9 mouse cellular contexts compared by ENCODE assay signal in genomic region chr3:88500655-88501365, GRCm38 (mm10). TPM values are rescaled to one million over a fixed set of nuclear protein-coding genes. Genes with fewer than 3 reads are reported as not detected.
DNase-seq lines count a peak whose midpoint lies in the region; ATAC-seq and TF ChIP-seq lines count a peak whose summit lies in the region.
"Had no signal": no experiment of that assay in that cellular context is flagged by ENCODE, and none has a peak within 500 bp of the region (broad histone marks: within the 10 kb centered on the region; RNA-seq: fewer than 3 reads in every experiment).

No protein-coding gene starts in this region.

- H3K4me2 ChIP-seq in lung, embryonic 14.5 days = peak overlapping the region; percentile 100
- H3K4me2 ChIP-seq in embryonic facial prominence, embryonic 14.5 days (ENCODE audit: low read depth, low read length) = peak overlapping the region; percentile 84
- H3K4me2 ChIP-seq in kidney, embryonic 14.5 days (replicated peaks; ENCODE audit: low read depth, low read length) = peak overlapping the region; percentile 100; the same call in 1 of the 2 replicates
- H3K4me2 ChIP-seq in neural tube, embryonic 15.5 days = peak overlapping the region; percentile 95

- H3K27ac ChIP-seq in lung, embryonic 14.5 days (ENCODE audit: low read depth) = no peak overlapping the region
- peak overlapping the region; percentile 99; the same call in 1 of the 2 replicates for H3K27ac ChIP-seq in embryonic facial prominence, embryonic 14.5 days (replicated peaks; ENCODE audit: low read depth, low read length)
- H3K27ac ChIP-seq in kidney, embryonic 14.5 days (ENCODE audit: low read depth, low read length) = no peak overlapping the region
- H3K27ac ChIP-seq in neural tube, embryonic 15.5 days (replicated peaks) = no peak overlapping the region

- WGBS in lung, embryonic 14.5 days = 45% methylated on average over 4 of the region's 4 CpGs
- 54% methylated on average over 4 of the region's 4 CpGs for WGBS in embryonic facial prominence, embryonic 14.5 days
- WGBS in kidney, embryonic 14.5 days = 48% methylated on average over 4 of the region's 4 CpGs
- 42% methylated on average over 4 of the region's 4 CpGs for WGBS in neural tube, embryonic 15.5 days

- no peak for ATAC-seq in lung, embryonic 14.5 days (ENCODE audit: insufficient read depth)
- no peak for ATAC-seq in embryonic facial prominence, embryonic 14.5 days (ENCODE audit: low read depth)
- ATAC-seq in kidney, embryonic 14.5 days (ENCODE audit: low FRiP score, low TSS enrichment) = no peak
- no peak for ATAC-seq in neural tube, embryonic 15.5 days (ENCODE audit: low FRiP score)

- TF ChIP-seq CTCF in lung, embryonic 14.5 days (IDR thresholded peaks at IDR 0.05; ENCODE audit: low read depth) = no peak

- H3K9me3 ChIP-seq in lung, embryonic 14.5 days (ENCODE audit: low read depth, low read length) = no peaks in the 10 kb centered on the region
- H3K9me3 ChIP-seq in embryonic facial prominence, embryonic 14.5 days (ENCODE audit: control insufficient read depth, low read length) = no peaks in the 10 kb centered on the region
- no peaks in the 10 kb centered on the region for H3K9me3 ChIP-seq in kidney, embryonic 14.5 days (ENCODE audit: control insufficient read depth, low read length)
- H3K9me3 ChIP-seq in neural tube, embryonic 15.5 days (replicated peaks) = no peaks in the 10 kb centered on the region

- peak overlapping the region; percentile 76 for H3K4me3 ChIP-seq in lung, embryonic 14.5 days (ENCODE audit: low read depth, low read length)
- peak overlapping the region; percentile 97 for H3K4me3 ChIP-seq in embryonic facial prominence, embryonic 14.5 days (ENCODE audit: low read depth, low read length)
- H3K4me3 ChIP-seq in kidney, embryonic 14.5 days (ENCODE audit: low read length) = no peak overlapping the region; the same call in 1 of the 2 replicates
- H3K4me3 ChIP-seq in neural tube, embryonic 15.5 days (replicated peaks) = peak overlapping the region; percentile 90

- H3K36me3 ChIP-seq in lung, embryonic 14.5 days (ENCODE audit: insufficient read depth) = 0 out of 2 replicates have a peak, but pooled peaks cover 10% of the 10 kb centered on the region
- H3K36me3 ChIP-seq in embryonic facial prominence, embryonic 14.5 days (ENCODE audit: control insufficient read depth, insufficient read depth, low read length) = peaks cover 29% of the 10 kb centered on the region
- no peaks in the 10 kb centered on the region for H3K36me3 ChIP-seq in kidney, embryonic 14.5 days (ENCODE audit: control insufficient read depth, insufficient read depth, low read length)
- no peaks in the 10 kb centered on the region for H3K36me3 ChIP-seq in neural tube, embryonic 15.5 days

- DNase-seq in lung, embryonic 14.5 days = no peak
- DNase-seq in lung, adult 18-20 months = no peak
- DNase-seq in embryonic facial prominence, embryonic 14.5 days (ENCODE audit: low spot score) = no peak
- DNase-seq in adrenal gland, postnatal 4 days (ENCODE audit: low spot score in 2 of 2) = no peak
- DNase-seq in layer of hippocampus, adult 8-10 months (ENCODE audit: low spot score in 2 of 2) = no peak
- DNase-seq: right cerebral cortex, postnatal 14 days had no signal

- peaks cover 9% of the 10 kb centered on the region; the same call in 1 of the 2 replicates for H3K4me1 ChIP-seq in lung, embryonic 14.5 days (ENCODE audit: insufficient read depth)
- H3K4me1 ChIP-seq in embryonic facial prominence, embryonic 14.5 days (ENCODE audit: control insufficient read depth, insufficient read depth, low read length) = peaks cover 45% of the 10 kb centered on the region
- H3K4me1 ChIP-seq in kidney, embryonic 14.5 days (ENCODE audit: control insufficient read depth, insufficient read depth, low read length) = peaks cover 18% of the 10 kb centered on the region; the same call in 1 of the 2 replicates
- H3K4me1 ChIP-seq in neural tube, embryonic 15.5 days = peaks cover 39% of the 10 kb centered on the region

- H3K9ac ChIP-seq in lung, embryonic 14.5 days = no peak overlapping the region
- H3K9ac ChIP-seq in embryonic facial prominence, embryonic 14.5 days (ENCODE audit: low read depth, low read length) = peak overlapping the region; percentile 97
- H3K9ac ChIP-seq in kidney, embryonic 14.5 days (ENCODE audit: low read depth, low read length) = no peak overlapping the region
- no peak overlapping the region for H3K9ac ChIP-seq in neural tube, embryonic 15.5 days (replicated peaks)

- no peaks in the 10 kb centered on the region for H3K27me3 ChIP-seq in lung, embryonic 14.5 days (ENCODE audit: insufficient read depth, low read length)
- no peaks in the 10 kb centered on the region for H3K27me3 ChIP-seq in embryonic facial prominence, embryonic 14.5 days (replicated peaks; ENCODE audit: control insufficient read depth, insufficient read depth, low read length)
- H3K27me3 ChIP-seq in kidney, embryonic 14.5 days (ENCODE audit: control insufficient read depth, insufficient read depth, low read length) = no peaks in the 10 kb centered on the region
- peaks cover 9% of the 10 kb centered on the region; the same call in 1 of the 2 replicates for H3K27me3 ChIP-seq in neural tube, embryonic 15.5 days (replicated peaks)

RNA-seq across cellular contexts. Expression of gene Lmna, which starts 8.9 kb away (rescaled TPM):
- 70.0 TPM in 2 replicates for polyA plus RNA-seq in lung, embryonic 14.5 days (2014; fragmentation: Nextera tagmentation; extraction: Ambion mirVana)
- polyA plus RNA-seq in embryonic facial prominence, embryonic 14.5 days (2014; fragmentation: Nextera tagmentation; extraction: Ambion mirVana) = 426 and 482 TPM in 2 replicates
- polyA plus RNA-seq in kidney, embryonic 14.5 days (2014; fragmentation: Nextera tagmentation; extraction: Ambion mirVana) = 41.6 and 55.7 TPM in 2 replicates
- polyA plus RNA-seq in neural tube, embryonic 15.5 days (2015; fragmentation: Nextera tagmentation; extraction: Ambion mirVana) = 70.3 and 78.7 TPM in 2 replicates
- 100 to 1,000 TPM; 109 to 113 TPM for total RNA-seq in adrenal gland, postnatal 4 days (2021)
- total RNA-seq in layer of hippocampus, adult 8-10 months (2022) = 10 to 100 TPM; 38.0 to 45.6 (median 40.2) TPM

RNA-seq across cellular contexts. Expression of gene Mex3a, which starts 31.4 kb away (rescaled TPM):
- polyA plus RNA-seq in lung, embryonic 14.5 days (2014; fragmentation: Nextera tagmentation; extraction: Ambion mirVana) = 25.0 and 25.4 TPM in 2 replicates
- 21.5 and 24.7 TPM in 2 replicates for polyA plus RNA-seq in embryonic facial prominence, embryonic 14.5 days (2014; fragmentation: Nextera tagmentation; extraction: Ambion mirVana)
- 31.6 and 32.2 TPM in 2 replicates for polyA plus RNA-seq in kidney, embryonic 14.5 days (2014; fragmentation: Nextera tagmentation; extraction: Ambion mirVana)
- polyA plus RNA-seq in neural tube, embryonic 15.5 days (2015; fragmentation: Nextera tagmentation; extraction: Ambion mirVana) = 18.6 and 19.2 TPM in 2 replicates
- total RNA-seq in adrenal gland, postnatal 4 days (2021) = 10 to 100 TPM; 11.2 to 16.1 TPM
- 1 to 10 TPM; 2.4 to 2.8 (median 2.6) TPM for total RNA-seq in layer of hippocampus, adult 8-10 months (2022)

RNA-seq across cellular contexts. Expression of gene Sema4a, which starts 39.8 kb away (rescaled TPM):
- 2.8 TPM in 2 replicates for polyA plus RNA-seq in lung, embryonic 14.5 days (2014; fragmentation: Nextera tagmentation; extraction: Ambion mirVana)
- polyA plus RNA-seq in embryonic facial prominence, embryonic 14.5 days (2014; fragmentation: Nextera tagmentation; extraction: Ambion mirVana) = 9.5 and 10.1 TPM in 2 replicates
- polyA plus RNA-seq in kidney, embryonic 14.5 days (2014; fragmentation: Nextera tagmentation; extraction: Ambion mirVana) = 5.7 and 10.0 TPM in 2 replicates
- polyA plus RNA-seq in neural tube, embryonic 15.5 days (2015; fragmentation: Nextera tagmentation; extraction: Ambion mirVana) = 28.2 and 28.8 TPM in 2 replicates
- 10 to 100 TPM; 11.5 to 15.5 TPM for total RNA-seq in adrenal gland, postnatal 4 days (2021)
- total RNA-seq in layer of hippocampus, adult 8-10 months (2022) = 10 to 100 TPM; 43.0 to 52.1 (median 50.8) TPM

RNA-seq across cellular contexts. Expression of gene Rab25, which starts 47.3 kb away (rescaled TPM):
- 21.3 and 22.1 TPM in 2 replicates for polyA plus RNA-seq in lung, embryonic 14.5 days (2014; fragmentation: Nextera tagmentation; extraction: Ambion mirVana)
- polyA plus RNA-seq in embryonic facial prominence, embryonic 14.5 days (2014; fragmentation: Nextera tagmentation; extraction: Ambion mirVana) = 33.8 and 38.0 TPM in 2 replicates
- polyA plus RNA-seq in kidney, embryonic 14.5 days (2014; fragmentation: Nextera tagmentation; extraction: Ambion mirVana) = 14.2 and 16.7 TPM in 2 replicates
- polyA plus RNA-seq in neural tube, embryonic 15.5 days (2015; fragmentation: Nextera tagmentation; extraction: Ambion mirVana) = 0.29 and 4.1 TPM in 2 replicates
- 1 to 10 TPM in 1 of 2 experiments, under 1 TPM in 1; 0.54 to 3.9 TPM for total RNA-seq in adrenal gland, postnatal 4 days (2021)
- 1 to 10 TPM in 1 of 4 experiments, not detected in 3; 1.5 TPM for total RNA-seq in layer of hippocampus, adult 8-10 months (2022)
- total RNA-seq: left cerebral cortex, postnatal 14 days had no signal

RNA-seq across cellular contexts. Expression of gene Lamtor2, which starts 52.1 kb away (rescaled TPM):
- polyA plus RNA-seq in lung, embryonic 14.5 days (2014; fragmentation: Nextera tagmentation; extraction: Ambion mirVana) = 77.6 and 93.9 TPM in 2 replicates
- 97.9 and 107 TPM in 2 replicates for polyA plus RNA-seq in embryonic facial prominence, embryonic 14.5 days (2014; fragmentation: Nextera tagmentation; extraction: Ambion mirVana)
- 81.7 and 165 TPM in 2 replicates for polyA plus RNA-seq in kidney, embryonic 14.5 days (2014; fragmentation: Nextera tagmentation; extraction: Ambion mirVana)
- polyA plus RNA-seq in neural tube, embryonic 15.5 days (2015; fragmentation: Nextera tagmentation; extraction: Ambion mirVana) = 189 and 193 TPM in 2 replicates
- total RNA-seq in adrenal gland, postnatal 4 days (2021) = 100 to 1,000 TPM; 108 to 113 TPM
- total RNA-seq in layer of hippocampus, adult 8-10 months (2022) = 100 to 1,000 TPM in 3 of 4 experiments, 10 to 100 TPM in 1; 89.2 to 111 (median 106) TPM
